In genomic region chr17:83398756-83399155, GRCm38 (mm10) we compare ENCODE assay signal across 25 mouse cellular contexts.
"Had no signal": no experiment of that assay in that cellular context is flagged by ENCODE, and none has a peak within 500 bp of the region (broad histone marks: within the 10 kb centered on the region; RNA-seq: fewer than 3 reads in every experiment).

No protein-coding gene starts in this region.

- ATAC-seq: hindbrain, embryonic 16.5 days; inflammation-experienced regulatory T-cells, adult 6 months; intestine, embryonic 15.5 days; intestine, postnatal 0 days had no signal

- H3K4me2 ChIP-seq: heart, embryonic 12.5 days; hindbrain, embryonic 12.5 days; hindbrain, embryonic 14.5 days; intestine, embryonic 15.5 days; limb, embryonic 12.5 days had no signal

- H3K9ac ChIP-seq: heart, embryonic 12.5 days; hindbrain, embryonic 12.5 days; hindbrain, embryonic 14.5 days; intestine, embryonic 15.5 days; limb, embryonic 12.5 days had no signal

- DNase-seq: gastrocnemius, adult 2 months; gastrocnemius, postnatal 10 days; gastrocnemius, postnatal 25 days; heart, adult 18-20 months; heart, postnatal 10 days; heart, postnatal 4 days; kidney, adult 18-20 months; kidney, adult 8-10 months; kidney, postnatal 10 days; kidney, postnatal 25 days; kidney, postnatal 4 days; liver had no signal

- H3K27ac ChIP-seq: gastrocnemius, adult 2 months; heart, embryonic 10.5 days; hindbrain, embryonic 10.5 days; hindbrain, embryonic 12.5 days; hindbrain, embryonic 14.5 days; intestine, embryonic 15.5 days; layer of hippocampus, adult 2 months; left cerebral cortex, adult 2 months; limb, embryonic 10.5 days; limb, embryonic 12.5 days had no signal

- H3K9me3 ChIP-seq: heart, embryonic 10.5 days; heart, embryonic 12.5 days; hindbrain, embryonic 10.5 days; hindbrain, embryonic 12.5 days; intestine, embryonic 15.5 days; limb, embryonic 10.5 days; limb, embryonic 12.5 days had no signal

- H3K27me3 ChIP-seq: heart, embryonic 12.5 days; hindbrain, embryonic 12.5 days; intestine, embryonic 15.5 days; limb, embryonic 12.5 days had no signal

- H3K4me3 ChIP-seq: gastrocnemius, adult 2 months; heart, embryonic 10.5 days; heart, embryonic 12.5 days; hindbrain, embryonic 10.5 days; hindbrain, embryonic 12.5 days; intestine, embryonic 15.5 days; layer of hippocampus, adult 2 months; left cerebral cortex, adult 2 months; limb, embryonic 10.5 days; limb, embryonic 12.5 days had no signal
